ENCODE assay signal across 10 mouse cellular contexts in the genomic region with DNA sequence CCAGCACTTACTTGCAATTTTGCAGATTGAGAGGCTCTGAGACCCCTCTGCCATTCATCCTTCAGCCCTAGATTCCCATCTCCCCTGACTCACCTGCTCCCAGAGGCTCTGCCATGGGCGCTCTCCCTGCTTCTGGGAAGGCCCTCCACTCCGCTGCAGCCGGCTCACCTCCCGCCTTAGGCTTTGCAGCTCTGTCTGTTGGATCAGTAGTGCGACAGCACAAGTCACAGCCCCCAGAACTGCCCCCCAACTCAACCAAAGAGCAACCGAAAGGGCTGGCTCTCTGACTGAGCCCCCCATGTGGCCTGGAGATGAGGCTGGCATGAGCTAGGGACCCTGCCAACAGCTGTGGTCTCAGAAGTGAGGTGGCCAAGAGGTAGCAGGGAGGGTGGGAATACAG. TPM values are rescaled to one million over a fixed set of nuclear protein-coding genes. Genes with fewer than 3 reads are reported as not detected.
DNase-seq lines count a peak whose midpoint lies in the region; ATAC-seq and TF ChIP-seq lines count a peak whose summit lies in the region.
"Had no signal": no experiment of that assay in that cellular context is flagged by ENCODE, and none has a peak within 500 bp of the region (broad histone marks: within the 10 kb centered on the region; RNA-seq: fewer than 3 reads in every experiment).

No protein-coding gene starts in this region.

- no peak for TF ChIP-seq CTCF in intestine, postnatal 0 days (IDR thresholded peaks at IDR 0.05; ENCODE audit: low read depth)

- H3K36me3 ChIP-seq in heart, embryonic 15.5 days: 0 out of 2 replicates have a peak, but pooled peaks cover 4% of the 10 kb centered on the region
- peaks cover 4% of the 10 kb centered on the region; the same call in 1 of the 2 replicates for H3K36me3 ChIP-seq in lung, embryonic 15.5 days
- H3K36me3 ChIP-seq in intestine, postnatal 0 days (ENCODE audit: control insufficient read depth, insufficient read depth): no peaks in the 10 kb centered on the region; the same call in 1 of the 2 replicates

- H3K4me2 ChIP-seq in heart, embryonic 15.5 days: no peak overlapping the region
- H3K4me2 ChIP-seq in lung, embryonic 15.5 days: no peak overlapping the region
- H3K4me2 ChIP-seq in intestine, postnatal 0 days (replicated peaks; ENCODE audit: low read depth): peak overlapping the region; percentile 62

- DNase-seq in adrenal gland, postnatal 10 days: peak; percentile 20
- no peak for DNase-seq in adrenal gland, postnatal 14 days
- no peak for DNase-seq in heart, adult 8-10 months (ENCODE audit: low spot score)
- no peak for DNase-seq in lung, adult 18-20 months

- H3K9ac ChIP-seq in heart, embryonic 15.5 days: no peak overlapping the region; the same call in 1 of the 2 replicates
- H3K9ac ChIP-seq in lung, embryonic 15.5 days: no peak overlapping the region
- 0 out of 2 replicates have a peak overlapping the region, but pooled peaks have one; percentile 31 for H3K9ac ChIP-seq in intestine, postnatal 0 days (ENCODE audit: low read depth, low read length)

- H3K27me3 ChIP-seq in heart, embryonic 15.5 days: no peaks in the 10 kb centered on the region
- H3K27me3 ChIP-seq in lung, embryonic 15.5 days: no peaks in the 10 kb centered on the region
- H3K27me3 ChIP-seq in intestine, postnatal 0 days (replicated peaks; ENCODE audit: control insufficient read depth, insufficient read depth, low read length): no peaks in the 10 kb centered on the region

- no peaks in the 10 kb centered on the region for H3K9me3 ChIP-seq in heart, embryonic 15.5 days (replicated peaks)
- H3K9me3 ChIP-seq in lung, embryonic 15.5 days: no peaks in the 10 kb centered on the region
- H3K9me3 ChIP-seq in intestine, postnatal 0 days (ENCODE audit: control insufficient read depth): no peaks in the 10 kb centered on the region
- H3K9me3 ChIP-seq: megakaryocyte, embryonic 14.5 days had no signal

- no peak overlapping the region for H3K4me3 ChIP-seq in heart, embryonic 15.5 days
- no peak overlapping the region for H3K4me3 ChIP-seq in lung, embryonic 15.5 days
- H3K4me3 ChIP-seq in intestine, postnatal 0 days (ENCODE audit: low read depth, low read length): peak overlapping the region; percentile 26

- ATAC-seq in heart, embryonic 15.5 days (replicated peaks; ENCODE audit: insufficient number of reproducible peaks, insufficient read depth, low FRiP score, low read depth): no peak
- no peak for ATAC-seq in lung, embryonic 15.5 days (ENCODE audit: borderline replicate concordance, extremely low read depth, low FRiP score, low TSS enrichment)
- ATAC-seq in intestine, postnatal 0 days: no peak
- no peak for ATAC-seq in erythroid progenitor cell, adult 5-6 weeks (replicated peaks; ENCODE audit: low FRiP score, poor library complexity, severe bottlenecking)

- peak overlapping the region; percentile 82 for H3K27ac ChIP-seq in heart, embryonic 15.5 days
- H3K27ac ChIP-seq in lung, embryonic 15.5 days: peak overlapping the region; percentile 93
- peak overlapping the region; percentile 89; the same call in 1 of the 2 replicates for H3K27ac ChIP-seq in intestine, postnatal 0 days (ENCODE audit: low read depth, low read length)

- peaks cover 51% of the 10 kb centered on the region for H3K4me1 ChIP-seq in heart, embryonic 15.5 days (replicated peaks)
- peaks cover 52% of the 10 kb centered on the region for H3K4me1 ChIP-seq in lung, embryonic 15.5 days
- H3K4me1 ChIP-seq in intestine, postnatal 0 days (replicated peaks; ENCODE audit: control insufficient read depth, insufficient read depth, low read length): peaks cover 12% of the 10 kb centered on the region

- 82% methylated on average over 6 of the region's 6 CpGs for WGBS in heart, embryonic 15.5 days
- WGBS in lung, embryonic 15.5 days: 82% methylated on average over 6 of the region's 6 CpGs
- 89% methylated on average over 6 of the region's 6 CpGs for WGBS in intestine, postnatal 0 days

RNA-seq across cellular contexts. Expression of gene Tnfsf13, which starts 0.6 kb away (rescaled TPM):
- total RNA-seq in adrenal gland, postnatal 10 days (2021): 1 to 10 TPM; 2.0 to 5.0 TPM
- 2.7 and 4.0 TPM in 2 replicates for total RNA-seq in adrenal gland, postnatal 14 days (2021)
- polyA plus RNA-seq in heart, embryonic 15.5 days (2015; fragmentation: Nextera tagmentation; extraction: Ambion mirVana): 0.54 and 0.99 TPM in 2 replicates
- total RNA-seq in heart, adult 8-10 months (2022): 1 to 10 TPM; 2.6 to 4.3 (median 2.9) TPM
- 1.0 and 1.1 TPM in 2 replicates for polyA plus RNA-seq in lung, embryonic 15.5 days (2015; fragmentation: Nextera tagmentation; extraction: Ambion mirVana)
- 1.6 and 1.8 TPM in 2 replicates for polyA plus RNA-seq in intestine, postnatal 0 days (2015; fragmentation: Nextera tagmentation; extraction: Ambion mirVana)
- total RNA-seq in erythroid progenitor cell, adult 5-6 weeks (2015; ENCODE audit: low replicate concordance): 3.2 TPM in 1 of 2 replicates, not detected in the other
- 4.1 TPM in 1 of 2 replicates, not detected in the other for total RNA-seq in erythroid progenitor cell, adult 5-6 weeks (2017; ENCODE audit: low replicate concordance)
- polyA plus RNA-seq: intestine, embryonic 14.5 days had no signal

RNA-seq across cellular contexts. Expression of gene Senp3, which starts 3.1 kb away (rescaled TPM):
- 10 to 100 TPM; 62.6 to 76.3 TPM for total RNA-seq in adrenal gland, postnatal 10 days (2021)
- 71.6 and 72.4 TPM in 2 replicates for total RNA-seq in adrenal gland, postnatal 14 days (2021)
- polyA plus RNA-seq in heart, embryonic 15.5 days (2015; fragmentation: Nextera tagmentation; extraction: Ambion mirVana): 47.1 and 54.8 TPM in 2 replicates
- total RNA-seq in heart, adult 8-10 months (2022): 10 to 100 TPM; 27.2 to 40.0 (median 28.7) TPM
- 72.5 and 81.1 TPM in 2 replicates for polyA plus RNA-seq in lung, embryonic 15.5 days (2015; fragmentation: Nextera tagmentation; extraction: Ambion mirVana)
- polyA plus RNA-seq in intestine, postnatal 0 days (2015; fragmentation: Nextera tagmentation; extraction: Ambion mirVana): 26.7 and 27.6 TPM in 2 replicates
- 32.3 and 41.8 TPM in 2 replicates for total RNA-seq in erythroid progenitor cell, adult 5-6 weeks (2015; ENCODE audit: low replicate concordance)
- 24.8 and 43.4 TPM in 2 replicates for total RNA-seq in erythroid progenitor cell, adult 5-6 weeks (2017; ENCODE audit: low replicate concordance)

RNA-seq across cellular contexts. Expression of gene Tnfsf12, which starts 10.7 kb away (rescaled TPM):
- 10 to 100 TPM; 18.1 to 19.2 TPM for total RNA-seq in adrenal gland, postnatal 10 days (2021)
- 20.3 and 21.5 TPM in 2 replicates for total RNA-seq in adrenal gland, postnatal 14 days (2021)
- 7.3 and 8.9 TPM in 2 replicates for polyA plus RNA-seq in heart, embryonic 15.5 days (2015; fragmentation: Nextera tagmentation; extraction: Ambion mirVana)
- 10 to 100 TPM; 14.9 to 19.6 (median 17.5) TPM for total RNA-seq in heart, adult 8-10 months (2022)
- 8.3 and 8.9 TPM in 2 replicates for polyA plus RNA-seq in lung, embryonic 15.5 days (2015; fragmentation: Nextera tagmentation; extraction: Ambion mirVana)
- 6.6 and 7.2 TPM in 2 replicates for polyA plus RNA-seq in intestine, postnatal 0 days (2015; fragmentation: Nextera tagmentation; extraction: Ambion mirVana)
- total RNA-seq in erythroid progenitor cell, adult 5-6 weeks (2015; ENCODE audit: low replicate concordance): 1.3 and 7.2 TPM in 2 replicates
- not detected in 2 replicates for total RNA-seq in erythroid progenitor cell, adult 5-6 weeks (2017; ENCODE audit: low replicate concordance)

RNA-seq across cellular contexts. Expression of gene Tnfsfm13, which starts 11.0 kb away (rescaled TPM):
- 1 to 10 TPM; 4.2 to 5.1 TPM for total RNA-seq in adrenal gland, postnatal 10 days (2021)
- total RNA-seq in adrenal gland, postnatal 14 days (2021): 3.9 and 4.6 TPM in 2 replicates
- 2.9 and 4.2 TPM in 2 replicates for polyA plus RNA-seq in heart, embryonic 15.5 days (2015; fragmentation: Nextera tagmentation; extraction: Ambion mirVana)
- 1 to 10 TPM; 1.4 to 4.2 (median 3.1) TPM for total RNA-seq in heart, adult 8-10 months (2022)
- 4.3 and 5.9 TPM in 2 replicates for polyA plus RNA-seq in lung, embryonic 15.5 days (2015; fragmentation: Nextera tagmentation; extraction: Ambion mirVana)
- polyA plus RNA-seq in intestine, postnatal 0 days (2015; fragmentation: Nextera tagmentation; extraction: Ambion mirVana): 4.1 and 4.8 TPM in 2 replicates
- 1.8 TPM in 1 of 2 replicates, not detected in the other for total RNA-seq in erythroid progenitor cell, adult 5-6 weeks (2015; ENCODE audit: low replicate concordance)
- 6.4 and 9.4 TPM in 2 replicates for total RNA-seq in erythroid progenitor cell, adult 5-6 weeks (2017; ENCODE audit: low replicate concordance)

RNA-seq across cellular contexts. Expression of gene Eif4a1, which starts 12.7 kb away (rescaled TPM):
- total RNA-seq in adrenal gland, postnatal 10 days (2021): 100 to 1,000 TPM; 598 to 631 TPM
- 642 and 752 TPM in 2 replicates for total RNA-seq in adrenal gland, postnatal 14 days (2021)
- 310 and 340 TPM in 2 replicates for polyA plus RNA-seq in heart, embryonic 15.5 days (2015; fragmentation: Nextera tagmentation; extraction: Ambion mirVana)
- 100 to 1,000 TPM; 162 to 194 (median 186) TPM for total RNA-seq in heart, adult 8-10 months (2022)
- 595 and 603 TPM in 2 replicates for polyA plus RNA-seq in lung, embryonic 15.5 days (2015; fragmentation: Nextera tagmentation; extraction: Ambion mirVana)
- 279 and 291 TPM in 2 replicates for polyA plus RNA-seq in intestine, postnatal 0 days (2015; fragmentation: Nextera tagmentation; extraction: Ambion mirVana)
- total RNA-seq in erythroid progenitor cell, adult 5-6 weeks (2015; ENCODE audit: low replicate concordance): 233 and 247 TPM in 2 replicates
- total RNA-seq in erythroid progenitor cell, adult 5-6 weeks (2017; ENCODE audit: low replicate concordance): 229 and 230 TPM in 2 replicates
